Mouse (Mus musculus) kidney, adult 11 months (tissue): ENCODE results near the gene Tgm1.

Experiments used
- DNase-seq: peaks from one replicate; pipeline ENCODE4 v3.0.0; 2022

The Tgm1 gene

GRCm38 (mm10) chr14:55723433-55723832, 9.7 kb upstream of the Tgm1 start:
- DNase-seq: no peak

DNA sequence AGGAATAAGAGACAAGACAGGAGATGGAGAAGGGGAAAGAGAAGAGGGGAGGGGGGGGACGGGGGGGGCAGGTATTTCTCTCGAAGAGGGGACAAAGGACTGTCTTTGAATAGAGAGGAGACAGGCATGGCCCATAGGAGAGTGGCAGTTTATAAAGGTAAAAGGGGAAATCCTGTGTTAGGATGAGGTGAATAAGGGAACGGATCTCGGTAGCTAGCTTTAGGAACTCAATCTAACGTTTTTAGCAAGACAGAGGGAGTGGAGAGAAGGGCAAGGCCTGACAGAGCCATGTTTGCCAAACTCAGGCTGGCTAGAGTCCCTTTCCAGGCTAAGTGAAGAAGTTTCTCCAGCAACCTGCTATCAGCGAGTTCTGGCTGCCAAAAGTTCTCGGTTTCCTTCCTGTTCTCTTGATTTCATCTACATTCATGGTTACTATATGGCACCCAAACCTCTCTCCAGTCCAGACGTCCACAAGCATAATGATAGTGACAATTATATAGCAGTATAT, 8.8 kb upstream of the Tgm1 start:
- DNase-seq: no peak

DNA sequence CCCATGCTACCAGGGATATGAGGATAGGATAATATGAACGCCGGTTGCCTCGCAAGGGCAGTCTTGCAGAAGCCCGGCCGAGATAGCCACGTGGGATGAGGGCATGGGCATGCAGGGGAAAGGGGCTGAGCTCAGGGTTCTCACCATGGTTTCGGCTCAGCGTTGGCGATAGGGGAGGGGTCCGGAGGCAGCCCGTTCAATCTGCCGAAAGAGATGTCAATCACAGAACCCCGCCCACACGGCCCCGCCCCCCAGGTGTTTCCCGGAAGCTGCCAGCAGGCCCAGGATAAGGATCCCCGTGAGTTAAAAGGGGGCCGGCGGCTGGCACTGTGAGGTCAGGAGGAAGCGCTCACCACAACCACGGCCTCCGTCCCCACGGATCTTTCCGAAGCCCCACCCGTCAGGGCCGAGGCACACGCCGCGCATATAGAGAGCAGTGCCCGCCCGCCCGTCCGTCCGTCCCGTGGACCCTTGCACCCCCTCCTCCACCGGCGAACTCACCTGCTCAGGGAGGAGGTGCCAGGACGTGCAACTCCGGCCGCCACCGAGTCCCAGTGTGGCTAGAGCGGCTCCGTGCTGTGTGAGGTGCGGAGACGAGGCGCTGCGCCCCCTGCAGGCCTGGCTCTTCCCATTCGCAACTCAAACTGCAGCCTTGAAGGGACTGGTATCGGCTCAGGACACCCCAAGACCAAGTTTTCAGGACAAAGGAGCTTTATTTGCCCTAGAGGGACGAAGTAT, 8.1 kb upstream of the Tgm1 start, which contains the start of gene Rabggta:
TSS of gene Rabggta (minus strand) at position 564 of the 738 bp plus-strand sequence.
- peak; percentile 95 for DNase-seq

GRCm38 (mm10) chr14:55721076-55721475, 7.3 kb upstream of the Tgm1 start:
- DNase-seq: peak; percentile 69

DNA sequence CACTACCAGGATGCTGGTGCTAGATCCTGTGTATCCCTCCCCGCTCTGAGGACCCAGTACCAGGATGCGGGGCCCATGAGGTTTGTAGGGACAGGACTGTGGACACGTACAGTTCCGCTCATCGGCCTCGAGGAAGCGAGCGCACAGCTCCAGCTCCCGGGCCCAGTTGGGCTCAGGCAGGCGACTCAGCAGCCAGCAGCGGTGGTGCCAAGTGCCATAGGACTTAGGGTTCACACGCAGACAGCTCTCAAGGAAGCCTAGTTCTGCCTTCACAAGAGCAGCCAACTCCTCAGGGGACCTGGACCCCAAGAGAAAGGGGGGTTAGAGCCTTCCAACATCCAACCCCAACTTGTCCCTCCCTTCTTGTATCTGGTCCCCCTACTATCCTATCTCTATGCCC, 6.9 kb upstream of the Tgm1 start:
- DNase-seq: no peak

DNA sequence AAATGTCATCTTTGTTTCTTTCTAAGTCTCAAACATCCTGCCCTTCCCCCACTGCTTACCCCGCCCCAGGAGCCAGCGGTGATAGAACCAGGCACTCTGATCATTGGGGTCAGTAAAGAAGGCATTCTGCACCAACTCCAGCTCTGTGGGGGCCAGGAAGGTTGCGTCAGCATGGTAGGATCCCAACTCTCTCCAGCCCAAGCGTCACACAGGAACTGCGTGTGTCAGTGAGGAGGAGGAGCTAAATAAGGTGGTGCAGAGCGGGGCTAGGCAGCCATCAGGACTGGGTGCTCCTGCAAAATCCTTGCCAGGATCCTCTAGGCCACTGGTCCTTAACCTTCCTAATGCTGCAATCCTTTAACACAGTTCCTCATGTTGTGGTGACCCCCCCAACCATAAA, 6.0 kb upstream of the Tgm1 start:
- no peak for DNase-seq

- DNase-seq: peak; percentile 89
These were observed 3.2 kb upstream of the Tgm1 start for GRCm38 (mm10) chr14:55716884-55717283.

DNA sequence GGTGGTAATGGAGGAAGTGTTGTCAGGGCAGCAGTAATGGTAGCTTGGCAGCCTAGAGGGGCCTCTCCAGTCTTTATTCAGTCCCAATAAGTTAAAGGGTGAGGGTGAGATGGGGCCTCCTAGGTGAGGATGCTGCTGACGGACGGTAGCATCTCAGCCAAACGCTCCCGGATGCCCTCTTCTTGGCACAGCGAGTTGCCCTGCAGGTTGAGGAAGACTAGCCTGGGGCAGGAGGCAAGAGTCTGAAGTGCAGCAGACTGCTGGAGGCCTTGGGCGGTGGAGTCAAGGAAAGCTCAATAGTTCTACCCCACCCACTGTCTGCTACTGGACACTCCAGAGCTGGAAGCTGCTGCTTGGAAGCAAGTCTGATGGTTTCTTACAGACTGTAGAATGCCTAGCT, 2.5 kb upstream of the Tgm1 start:
- peak; percentile 70 for DNase-seq

GRCm38 (mm10) chr14:55714893-55715292, 1.2 kb upstream of the Tgm1 start:
- no peak for DNase-seq

DNA sequence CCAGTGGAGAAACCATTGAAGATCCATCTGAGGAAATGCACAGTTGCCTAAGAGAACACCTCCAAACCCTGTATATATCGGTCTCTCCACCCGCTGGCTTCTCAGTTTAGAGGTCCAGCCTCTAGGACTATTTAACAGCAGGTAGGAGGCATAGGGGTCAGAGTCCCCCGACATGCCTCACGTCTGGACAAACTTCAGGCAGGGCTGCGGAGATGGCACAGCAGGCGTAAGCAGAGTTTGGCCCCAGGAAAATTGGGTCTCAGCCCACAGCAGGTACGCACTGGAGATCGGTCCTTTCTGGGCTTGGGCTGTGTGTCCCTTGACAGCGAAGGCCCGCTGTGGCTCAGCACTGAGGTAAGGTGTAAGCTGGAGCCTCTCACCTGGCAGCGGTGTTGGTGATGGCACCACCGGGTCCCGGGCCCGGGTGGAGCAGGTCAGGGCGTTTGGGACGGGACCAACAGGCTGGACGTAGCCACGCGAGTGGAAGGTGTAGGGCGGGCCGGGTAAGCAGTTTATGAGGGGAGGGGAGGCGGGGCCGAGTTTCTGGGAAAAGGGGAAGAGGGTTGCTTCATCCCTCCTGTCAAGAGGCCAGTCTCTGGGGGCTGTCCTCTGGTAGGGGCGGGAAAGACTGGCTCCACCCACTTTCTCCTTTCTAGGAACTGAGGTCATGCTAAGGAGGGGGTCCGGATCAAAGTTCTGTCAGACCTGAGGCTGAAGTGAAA, 558 bp downstream of the Tgm1 start:
- DNase-seq: peak; percentile 85

DNA sequence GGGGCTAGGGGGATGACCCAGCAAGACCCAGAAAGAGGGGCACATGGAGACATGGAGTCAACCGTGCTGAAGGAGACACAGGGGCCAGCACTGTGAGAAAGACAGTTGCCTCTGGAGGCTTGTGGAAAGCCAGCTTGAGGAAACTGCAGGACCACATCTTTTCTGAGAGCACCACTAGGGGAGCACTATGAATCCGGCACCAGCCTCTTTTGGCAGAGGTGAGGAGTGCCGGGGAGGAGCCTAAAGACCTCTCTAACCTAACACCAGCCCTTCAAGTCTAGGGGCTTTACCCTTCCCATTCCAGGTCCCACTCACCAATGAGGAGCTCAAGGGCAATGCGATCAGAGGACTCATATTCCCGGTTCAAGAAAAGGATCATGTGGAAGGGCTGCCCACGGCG, 1.9 kb downstream of the Tgm1 start:
- no peak for DNase-seq

DNA sequence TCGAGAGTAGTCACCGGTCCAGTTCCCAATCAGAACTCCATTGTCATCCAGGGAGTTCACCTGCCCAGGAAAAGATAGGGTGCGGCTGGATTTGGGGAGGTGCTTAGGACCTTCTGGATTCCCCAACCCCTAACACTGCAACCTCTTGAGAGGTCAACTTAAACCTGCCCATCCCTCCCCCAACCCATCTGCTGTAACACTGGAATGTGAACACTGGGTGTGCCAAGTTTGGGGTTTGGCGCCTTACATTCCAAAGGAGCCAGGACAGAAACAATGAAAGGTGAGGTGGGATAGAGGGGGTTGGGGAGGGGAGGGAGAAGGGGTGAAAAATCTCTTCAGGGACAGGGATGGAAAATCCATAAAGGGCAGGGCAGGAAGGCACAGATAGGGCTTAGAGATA, 4.2 kb downstream of the Tgm1 start:
- no peak for DNase-seq

DNA sequence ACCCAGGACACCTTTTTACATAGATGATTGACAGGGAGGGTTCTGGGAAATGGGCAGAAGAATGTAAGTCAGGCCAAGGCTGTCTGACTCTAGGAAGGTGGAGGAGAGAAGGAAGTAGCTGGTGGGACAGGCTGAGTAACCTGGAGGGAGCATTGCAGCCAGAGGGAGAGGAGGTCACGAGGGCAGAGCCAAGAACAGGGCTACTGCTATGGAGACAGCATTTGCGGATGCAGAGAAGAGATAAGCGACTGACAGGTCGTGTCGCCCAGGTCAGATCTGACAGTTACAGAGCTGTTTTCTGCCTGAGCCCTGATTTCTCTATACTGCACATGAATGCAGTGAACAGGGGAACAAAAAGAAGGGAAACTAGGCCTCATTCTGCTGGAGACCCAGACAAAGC, 6.3 kb downstream of the Tgm1 start:
- DNase-seq: no peak

DNA sequence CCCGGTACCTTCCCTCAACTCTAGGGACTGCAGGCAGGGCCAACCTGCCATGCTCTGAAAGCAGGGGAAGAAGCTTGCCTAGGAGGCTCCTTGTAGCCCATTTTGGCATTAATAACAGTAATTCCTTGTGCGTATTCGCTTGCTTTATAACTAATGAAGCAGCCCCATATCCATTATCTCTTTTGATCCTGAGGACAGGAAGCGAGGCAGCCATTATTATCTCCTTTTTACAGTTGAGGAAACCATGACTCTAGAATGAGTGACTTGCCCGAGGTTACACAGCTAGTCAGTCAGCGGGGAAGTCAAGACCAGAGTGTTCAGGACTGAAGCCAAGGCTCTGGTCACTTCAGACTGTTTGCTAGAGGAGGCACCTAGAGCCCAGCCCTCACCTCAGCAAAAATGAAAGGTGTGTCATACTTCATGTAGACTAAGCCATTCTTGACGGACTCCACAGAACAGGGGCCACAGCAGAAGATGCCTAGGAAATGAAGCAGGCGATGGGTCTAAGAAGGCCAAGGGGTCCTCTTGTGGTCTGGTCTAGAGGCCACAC, 7.6 kb downstream of the Tgm1 start:
- DNase-seq: no peak

- DNase-seq: no peak
These were observed 11.0 kb downstream of the Tgm1 start for GRCm38 (mm10) chr14:55702761-55703160.

DNA sequence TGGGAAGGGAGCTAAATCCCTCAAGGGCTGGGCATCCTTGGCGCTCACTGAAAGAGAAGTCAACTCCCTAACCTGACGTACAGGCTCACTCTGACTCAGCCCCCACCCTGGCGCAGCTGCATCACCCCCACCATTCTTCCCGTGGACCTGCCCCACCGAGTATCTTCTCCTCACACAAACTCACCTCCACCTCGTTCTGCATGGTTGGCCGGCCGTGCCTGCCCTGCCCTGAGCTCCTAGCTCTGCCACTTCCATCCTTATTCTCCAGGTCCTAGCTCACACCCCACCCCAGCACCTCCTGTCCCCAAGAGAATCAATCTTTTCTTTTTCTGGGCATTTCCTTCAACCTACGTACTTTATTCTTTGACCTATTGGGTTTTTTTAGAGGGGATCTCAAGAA, 12.6 kb downstream of the Tgm1 start:
- DNase-seq: no peak

DNA sequence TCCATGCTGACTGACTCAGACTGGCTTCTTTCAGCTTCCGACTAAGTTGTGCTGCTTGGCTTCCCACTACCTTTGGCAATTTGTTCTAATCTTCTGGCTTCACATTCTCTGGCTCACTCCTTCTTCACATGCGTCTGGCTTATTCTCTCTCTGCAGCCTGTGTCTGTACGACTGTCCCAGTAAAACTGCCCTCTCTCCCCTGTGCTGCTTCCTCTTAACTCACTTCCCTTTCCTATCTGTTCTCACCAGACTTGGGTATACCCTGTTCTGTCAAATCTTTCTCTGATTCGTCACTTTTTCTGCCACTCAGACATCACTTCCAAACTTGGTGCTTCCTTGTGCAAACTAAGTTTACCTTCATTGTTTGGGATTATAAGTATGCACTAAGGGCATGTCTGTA, 16.5 kb downstream of the Tgm1 start:
- no peak for DNase-seq

DNA sequence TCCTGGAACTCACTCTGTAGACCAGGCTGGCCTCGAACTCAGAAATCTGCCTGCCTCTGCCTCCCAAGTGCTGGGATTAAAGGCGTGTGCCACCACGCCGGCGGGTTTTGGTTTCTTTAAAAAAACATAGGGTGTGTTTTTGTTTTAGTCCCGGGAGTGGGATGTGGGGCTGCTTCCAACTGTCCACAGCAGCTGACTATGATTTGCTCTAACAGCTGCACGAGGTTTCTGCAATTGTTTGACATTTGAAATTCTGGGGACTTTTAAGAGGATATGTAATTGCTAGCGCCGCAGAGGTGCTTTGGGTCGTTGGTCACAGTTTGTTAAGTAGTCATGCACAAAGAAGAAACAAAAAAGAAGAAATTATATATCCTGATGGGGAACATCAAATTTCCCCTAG, 24.3 kb downstream of the Tgm1 start:
- no peak for DNase-seq

- no peak for DNase-seq
These were observed 31.6 kb downstream of the Tgm1 start for GRCm38 (mm10) chr14:55682118-55682493.

- peak; percentile 94 for DNase-seq
These were observed 32.3 kb downstream of the Tgm1 start, which contains the start of gene Tinf2 for GRCm38 (mm10) chr14:55681160-55682117. Gene Tinf2 (minus strand): TSS chr14:55681820.

- DNase-seq: no peak
These were observed 36.1 kb downstream of the Tgm1 start for GRCm38 (mm10) chr14:55677615-55678014.

DNA sequence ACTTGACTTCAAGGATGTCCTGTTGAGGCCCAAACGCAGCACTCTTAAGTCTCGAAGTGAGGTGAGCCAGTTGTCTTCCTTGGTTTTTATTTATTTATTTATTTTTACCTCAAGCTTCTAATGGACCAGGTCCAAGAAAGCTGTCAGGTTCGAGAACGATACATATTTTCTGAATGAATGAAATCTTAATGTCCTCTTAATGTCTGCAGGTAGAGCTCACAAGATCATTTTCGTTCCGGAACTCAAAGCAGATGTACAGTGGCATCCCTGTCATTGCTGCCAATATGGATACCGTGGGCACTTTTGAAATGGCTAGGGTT, 41.0 kb downstream of the Tgm1 start:
- no peak for DNase-seq
